Mouse (Mus musculus) forebrain, embryonic 10.5 days (tissue): ENCODE measurements around the gene Ifi27. TPM values are rescaled to one million over a fixed set of nuclear protein-coding genes. Genes with fewer than 3 reads are reported as not detected.
"Not testable (repeated sequence)": the region's sequence is repeated elsewhere in the genome, so short reads cannot be mapped to it uniquely, and the experiment has no call there.

Experiments used
- DNase-seq: peaks from one replicate; pipeline ENCODE4 v3.0.0-alpha.2; 2017; ENCODE audit warnings: low spot score; ENCODE audit errors: extremely low spot score
- H3K27ac ChIP-seq: fragments of 300-500 bp; sonication (generic); 2 replicates; pipeline ENCODE4 v1.5.1; 2016; ENCODE audit warnings: mild to moderate bottlenecking
- H3K27me3 ChIP-seq: fragments of 300-500 bp; sonication (generic); 2 replicates; pipeline ENCODE4 v1.6.1; 2016; ENCODE audit warnings: mild to moderate bottlenecking; ENCODE audit not compliant: poor library complexity, severe bottlenecking
- H3K36me3 ChIP-seq: fragments of 300-500 bp; sonication (generic); replicated peaks from 2 replicates; pipeline ENCODE4 v1.6.1; 2016; ENCODE audit warnings: mild to moderate bottlenecking, moderate library complexity
- H3K4me1 ChIP-seq: fragments of 300-500 bp; sonication (generic); 2 replicates; pipeline ENCODE4 v1.6.1; 2016
- H3K4me3 ChIP-seq: fragments of 300-500 bp; sonication (generic); 2 replicates; pipeline ENCODE4 v1.5.1; 2016; ENCODE audit warnings: mild to moderate bottlenecking, moderate library complexity
- H3K9me3 ChIP-seq: fragments of 300-500 bp; sonication (generic); 2 replicates; pipeline ENCODE4 v1.6.1; 2016; ENCODE audit warnings: mild to moderate bottlenecking, moderate library complexity
- WGBS: fragments of 180-500 bp; shearing (Covaris S2); methylation state at CpG from one replicate; pipeline ENCODE4 v1.1.7; 2016; 5-methylcytosine and 5-hydroxymethylcytosine counted together
- polyA plus RNA-seq: library from polyadenylated mRNA; unstranded; fragments of >200 nt; fragmentation: Nextera tagmentation; extraction: Ambion mirVana; gene quantifications from 2 replicates; pipeline ENCODE4 v1.2.1, GENCODE M21; 2016

Ifi27 gene
- polyA plus RNA-seq, 1 experiment from 2014 or later = 0.32 TPM

DNA sequence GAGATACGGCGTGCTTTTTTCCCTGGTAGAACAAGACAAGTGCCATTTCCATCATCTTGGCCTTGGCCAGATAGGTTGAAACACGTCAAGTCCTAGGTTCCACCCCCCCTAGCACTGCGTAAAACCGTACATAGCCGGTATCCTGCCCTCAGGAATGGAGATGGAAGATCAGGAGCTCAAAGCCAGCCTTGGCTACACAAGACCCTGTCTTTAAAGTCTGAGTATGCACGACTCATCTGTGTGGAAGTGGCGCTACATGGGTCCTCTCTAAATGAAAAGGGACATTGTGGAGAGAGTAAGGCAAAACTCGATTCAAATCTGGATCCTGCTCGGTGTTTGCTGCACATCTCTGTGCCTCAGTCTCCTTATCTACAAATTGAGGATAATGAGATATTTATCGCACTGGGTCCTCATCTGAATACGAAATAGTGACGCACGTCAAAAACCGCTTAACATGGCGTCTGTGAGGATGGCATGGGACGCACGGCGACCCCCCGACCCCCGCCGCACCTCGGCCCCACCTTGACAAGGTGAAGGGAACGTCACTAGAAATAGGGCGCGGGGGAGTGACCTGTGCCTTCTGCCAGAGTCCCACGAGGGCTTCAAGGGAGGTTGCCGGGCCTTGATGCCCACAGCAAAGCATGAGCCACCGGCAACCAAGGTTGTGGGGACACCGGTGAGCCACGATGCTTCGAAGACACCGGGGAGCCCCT is 8.8 kb upstream of the Ifi27 start:
- 11% methylated on average over 33 of the region's 33 CpGs for WGBS
- Histone ChIP-seq H3K27ac (peak overlapping the region; percentile 89), H3K36me3 (peaks cover 30% of the 10 kb centered on the region), H3K4me3 (peak overlapping the region; percentile 98), H3K9me3 (no peaks in the 10 kb centered on the region), H3K27me3 (no peaks in the 10 kb centered on the region), H3K4me1 (peaks cover 30% of the 10 kb centered on the region)
- DNase-seq = no peak

DNA sequence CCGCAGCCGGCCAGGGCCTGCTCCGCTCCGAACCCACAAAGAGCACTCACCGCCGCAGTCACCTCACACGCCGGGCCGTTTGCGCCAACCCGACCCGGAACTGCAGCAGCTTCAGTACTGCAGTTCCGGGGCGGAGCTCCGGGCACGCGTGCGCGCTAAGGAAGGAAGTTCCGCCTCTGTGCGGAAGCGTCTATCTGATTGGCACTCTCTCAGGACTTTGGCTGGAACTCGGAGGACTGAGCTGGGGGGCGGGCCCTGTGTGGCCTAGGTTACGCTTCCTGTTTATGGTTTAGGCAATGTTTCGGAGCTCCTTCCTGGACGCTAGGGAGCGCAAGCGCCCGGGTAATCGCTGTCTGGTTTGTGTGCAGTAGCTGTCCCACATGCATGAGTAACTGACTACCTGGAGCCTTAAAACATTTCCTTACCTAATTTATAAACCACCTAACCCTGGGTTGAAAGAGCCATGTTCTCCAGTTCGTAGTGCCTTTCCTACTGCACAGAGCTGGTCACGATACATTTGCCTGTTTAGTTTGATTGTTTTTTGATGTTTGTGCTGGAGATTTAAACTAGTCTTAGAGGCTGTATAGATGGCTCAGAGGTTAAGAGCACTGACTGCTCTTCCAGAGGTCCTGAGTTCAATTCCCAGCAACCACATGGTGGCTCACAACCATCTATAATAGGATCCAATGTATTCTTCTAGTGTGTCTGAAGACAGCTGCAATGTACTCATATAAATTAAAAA is 8.1 kb upstream of the Ifi27 start, which contains the start of gene Ddx24:
Gene Ddx24 (minus strand): TSS at position 102 of the 742 bp plus-strand sequence.
- H3K36me3 ChIP-seq = peaks cover 30% of the 10 kb centered on the region
- peak within 1 kb of the TSS; percentile 89 for H3K27ac ChIP-seq
- 1% methylated on average over 33 of the region's 33 CpGs for WGBS
- peak within 1 kb of the TSS; percentile 98 for H3K4me3 ChIP-seq
- H3K4me1 ChIP-seq = peaks cover 30% of the 10 kb centered on the region
- no peaks in the 10 kb centered on the region for H3K9me3 ChIP-seq
- peak; percentile 99 for DNase-seq
- no peaks in the 10 kb centered on the region for H3K27me3 ChIP-seq

DNA sequence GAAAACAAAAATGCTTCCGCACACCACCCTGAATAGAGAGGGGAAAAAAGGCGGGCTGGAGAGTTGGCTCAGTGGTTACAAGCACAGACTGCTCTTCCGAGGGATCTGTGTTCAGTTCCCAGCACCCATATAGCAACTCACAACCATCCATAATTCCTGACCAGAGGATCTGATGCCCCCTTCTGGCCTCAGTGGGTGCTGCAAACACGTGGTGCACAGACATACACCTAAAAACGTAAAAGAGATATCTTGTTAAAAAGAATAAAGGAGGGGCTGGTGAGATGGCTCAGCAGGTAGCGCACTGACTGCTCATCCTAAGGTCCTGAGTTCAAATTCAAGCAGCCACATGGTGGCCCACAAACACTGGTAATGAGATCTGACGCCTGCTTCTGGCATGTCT is 7.3 kb upstream of the Ifi27 start:
- Histone ChIP-seq H3K4me3 (no peak overlapping the region), H3K4me1 (peaks cover 23% of the 10 kb centered on the region), H3K27me3 (no peaks in the 10 kb centered on the region), H3K36me3 (peaks cover 25% of the 10 kb centered on the region), H3K9me3 (no peaks in the 10 kb centered on the region), H3K27ac (no peak overlapping the region)
- DNase-seq = no peak
- WGBS = 87% methylated on average over 7 of the region's 7 CpGs

DNA sequence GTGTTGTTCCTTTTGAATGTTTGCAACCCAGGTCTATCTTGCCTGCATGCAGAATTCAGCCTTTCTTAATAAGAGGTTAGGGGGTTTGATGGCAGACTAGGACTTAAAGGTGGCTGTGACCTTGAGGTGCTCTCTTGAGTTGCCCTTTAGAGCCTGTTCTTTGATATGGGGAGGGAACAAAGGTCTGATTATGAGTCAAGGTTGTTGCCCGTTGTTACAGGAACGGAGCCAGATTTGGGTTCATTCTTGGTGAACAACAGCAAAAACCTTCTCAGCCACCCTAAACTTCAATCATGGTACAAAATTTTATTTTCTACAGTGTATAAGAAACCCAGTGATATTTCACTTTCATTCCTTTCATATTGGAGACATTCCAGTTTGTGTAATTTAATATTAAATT is 581 bp upstream of the Ifi27 start:
- WGBS = 95% methylated on average over 2 of the region's 2 CpGs
- no peaks in the 10 kb centered on the region for H3K9me3 ChIP-seq
- H3K27ac ChIP-seq = no peak overlapping the region
- no peaks in the 10 kb centered on the region for H3K36me3 ChIP-seq
- no peak for DNase-seq
- no peaks in the 10 kb centered on the region for H3K27me3 ChIP-seq
- H3K4me3 ChIP-seq = no peak overlapping the region
- H3K4me1 ChIP-seq = no peaks in the 10 kb centered on the region

DNA sequence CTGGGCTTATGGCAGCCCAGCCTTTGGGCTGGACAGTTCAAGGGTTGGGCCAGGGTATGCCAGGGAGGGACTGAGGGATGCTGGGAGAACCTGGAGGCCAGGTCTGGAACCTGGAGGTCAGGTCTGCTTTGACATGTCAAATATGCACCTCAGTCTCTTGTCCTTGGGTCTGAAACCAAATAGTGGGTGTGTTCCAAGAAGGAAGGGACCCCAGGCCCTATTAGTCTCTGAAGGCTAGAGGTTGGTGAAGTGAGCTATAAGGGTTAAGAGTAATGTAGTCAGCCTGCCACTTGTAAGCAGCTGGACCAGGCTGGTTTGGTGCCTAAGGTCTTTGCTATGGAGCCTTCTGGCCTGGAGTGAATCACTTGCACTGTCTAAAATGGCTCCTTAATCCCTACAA is 850 bp downstream of the Ifi27 start:
- no peak for DNase-seq
- H3K4me3 ChIP-seq = no peak overlapping the region
- H3K36me3 ChIP-seq = no peaks in the 10 kb centered on the region
- H3K9me3 ChIP-seq = no peaks in the 10 kb centered on the region
- no peaks in the 10 kb centered on the region for H3K27me3 ChIP-seq
- no peak overlapping the region for H3K27ac ChIP-seq
- no peaks in the 10 kb centered on the region for H3K4me1 ChIP-seq

DNA sequence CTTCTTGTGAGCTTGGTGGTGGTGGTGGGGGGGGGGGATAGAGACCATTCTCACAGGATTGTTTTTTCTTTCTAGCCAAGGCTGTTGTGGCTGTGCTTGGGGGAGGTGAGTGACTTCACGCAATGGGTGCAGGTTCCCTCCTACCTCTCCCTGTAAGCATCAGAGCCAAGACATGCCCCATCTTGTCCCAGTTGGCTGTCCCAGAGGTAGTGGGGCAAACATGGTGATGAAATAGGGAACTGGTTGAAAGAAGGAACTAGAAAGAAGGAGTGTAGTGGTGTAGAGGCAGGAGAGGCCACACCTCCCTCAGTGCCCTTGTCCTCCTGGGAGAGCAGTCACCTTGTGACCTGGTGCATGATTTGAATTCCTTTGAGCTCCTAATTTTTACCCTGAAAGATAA is 3.6 kb downstream of the Ifi27 start:
- Histone ChIP-seq H3K27ac (no peak overlapping the region), H3K4me3 (no peak overlapping the region), H3K27me3 (no peaks in the 10 kb centered on the region), H3K9me3 (no peaks in the 10 kb centered on the region), H3K36me3 (no peaks in the 10 kb centered on the region), H3K4me1 (no peaks in the 10 kb centered on the region)
- 87% methylated on average over 1 of the region's 1 CpGs for WGBS
- no peak for DNase-seq

DNA sequence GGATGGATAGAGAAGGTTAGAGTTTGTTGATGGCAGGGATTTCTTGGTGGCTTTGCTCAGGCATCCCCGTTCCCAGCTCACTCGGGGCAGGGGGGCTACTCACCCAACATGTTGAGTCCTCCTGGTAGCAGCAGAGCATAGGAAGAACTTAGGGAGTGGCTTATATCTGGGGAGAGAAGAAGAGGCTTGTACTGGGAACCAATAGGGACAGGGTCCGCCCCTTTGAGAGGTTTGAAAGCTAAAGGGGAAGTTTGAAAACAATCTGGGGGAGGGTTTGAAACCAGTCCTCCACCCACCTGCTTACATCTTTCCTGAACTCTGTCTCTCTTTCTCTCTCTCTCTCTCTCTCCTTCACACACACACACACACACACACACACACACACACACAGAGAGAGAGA is 9.5 kb downstream of the Ifi27 start, which contains the start of gene Ifi27l2a:
Gene Ifi27l2a (minus strand): TSS at position 157 of the 400 bp plus-strand sequence.
- WGBS = 64% methylated on average over 3 of the region's 3 CpGs

DNA sequence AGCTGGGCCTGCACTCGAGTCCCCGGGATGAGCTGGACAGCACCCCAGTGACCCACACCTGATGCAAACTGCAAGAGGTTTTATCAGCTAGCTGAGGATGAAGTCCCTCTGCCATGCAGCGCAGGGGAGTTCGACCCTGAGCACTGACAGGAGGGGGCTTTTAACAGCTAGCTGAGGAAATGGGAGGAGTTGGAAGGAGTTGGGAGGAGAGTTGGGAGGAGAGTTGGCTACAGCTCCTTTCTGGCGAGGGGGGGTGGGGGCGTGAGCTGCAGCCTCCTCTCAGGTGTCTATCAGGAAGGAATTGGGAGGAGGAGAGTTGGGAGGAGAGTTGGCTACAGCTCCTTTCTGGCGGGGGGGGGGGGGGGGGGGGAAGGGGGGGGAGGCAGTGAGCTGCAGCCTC is 10.2 kb downstream of the Ifi27 start:
- not testable (repeated sequence) for H3K27me3 ChIP-seq, H3K27ac ChIP-seq, H3K36me3 ChIP-seq, H3K4me1 ChIP-seq, H3K9me3 ChIP-seq, DNase-seq, H3K4me3 ChIP-seq
- WGBS = 48% methylated on average over 6 of the region's 7 CpGs

More for the DNA sequence above, 9.5 kb downstream of the Ifi27 start, which contains the start of gene Ifi27l2a:
- DNase-seq = no peak
- H3K36me3 ChIP-seq = no peaks in the 10 kb centered on the region
- H3K27ac ChIP-seq = no peak within 1 kb of the TSS
- no peaks in the 10 kb centered on the region for H3K9me3 ChIP-seq
- no peaks in the 10 kb centered on the region for H3K27me3 ChIP-seq
- no peak within 1 kb of the TSS for H3K4me3 ChIP-seq
- H3K4me1 ChIP-seq = 0 out of 2 replicates have a peak, but pooled peaks cover 3% of the 10 kb centered on the region

DNA sequence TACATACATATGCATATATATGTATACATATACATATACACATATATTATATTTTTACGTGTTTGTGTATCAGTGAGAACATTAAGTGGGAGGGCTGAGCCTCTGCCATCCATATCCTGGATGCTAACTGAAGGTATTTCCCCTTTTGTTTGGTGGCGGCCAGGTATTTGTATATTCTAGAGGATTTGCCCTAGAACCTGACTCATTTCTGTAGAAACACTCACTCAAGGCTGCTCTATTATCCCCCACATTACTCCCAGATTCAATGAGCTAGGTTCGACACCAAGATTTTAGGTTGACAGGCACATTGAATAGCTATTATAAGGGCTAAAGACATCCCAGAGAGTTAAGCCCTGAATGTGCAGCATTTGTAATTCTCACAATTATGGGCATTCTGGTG is 11.0 kb downstream of the Ifi27 start:
- Histone ChIP-seq H3K27ac (no peak overlapping the region), H3K27me3 (no peaks in the 10 kb centered on the region), H3K4me1 (0 out of 2 replicates have a peak, but pooled peaks cover 3% of the 10 kb centered on the region), H3K9me3 (no peaks in the 10 kb centered on the region), H3K4me3 (no peak overlapping the region), H3K36me3 (no peaks in the 10 kb centered on the region)
- DNase-seq = no peak
- 80% methylated on average over 3 of the region's 3 CpGs for WGBS

DNA sequence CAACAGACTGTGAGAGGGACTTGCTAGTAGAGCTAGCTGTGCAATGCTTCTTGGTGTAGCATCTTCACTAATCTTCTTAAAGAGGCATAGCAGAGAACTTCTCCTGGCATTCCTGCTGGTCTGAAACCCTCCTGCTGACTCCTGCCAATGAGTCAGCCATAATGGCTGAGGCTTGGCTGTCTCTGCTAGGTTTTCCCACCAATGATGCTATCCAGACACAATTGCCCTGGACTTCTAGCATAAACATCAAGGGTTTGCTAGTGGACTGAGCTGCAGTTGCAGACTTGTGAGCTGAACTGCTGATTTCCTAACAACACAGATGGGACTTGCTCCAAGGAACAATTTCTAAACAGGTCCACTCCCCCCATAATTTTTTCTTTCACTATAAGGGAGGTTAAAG is 19.4 kb downstream of the Ifi27 start:
- no peaks in the 10 kb centered on the region for H3K36me3 ChIP-seq
- no peaks in the 10 kb centered on the region for H3K4me1 ChIP-seq
- no peak overlapping the region for H3K4me3 ChIP-seq
- H3K27me3 ChIP-seq = no peaks in the 10 kb centered on the region
- H3K27ac ChIP-seq = no peak overlapping the region
- H3K9me3 ChIP-seq = no peaks in the 10 kb centered on the region
- no peak for DNase-seq

DNA sequence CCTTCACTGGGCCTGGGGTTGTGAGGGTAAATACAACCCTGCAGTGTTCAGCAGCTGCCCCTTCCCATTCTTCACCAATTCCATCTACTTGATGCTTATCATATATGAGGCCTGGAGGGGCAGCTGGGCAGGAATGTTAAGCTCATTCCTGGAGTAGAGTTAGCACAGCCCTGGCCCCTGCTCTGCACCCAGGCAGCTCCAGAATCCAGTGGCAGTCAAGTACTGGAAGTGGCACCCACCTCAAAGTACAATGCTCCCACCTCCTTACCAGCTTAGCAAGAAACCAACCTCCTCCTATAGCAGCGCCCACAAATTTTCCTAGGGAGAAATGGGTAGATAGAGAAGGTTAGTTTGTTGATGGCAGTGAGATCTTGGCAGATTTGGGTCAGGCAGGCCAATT is 22.7 kb downstream of the Ifi27 start:
- not testable (repeated sequence) for H3K27ac ChIP-seq
- no CpG with 5 or more reads among the region's 1 CpGs for WGBS

DNA sequence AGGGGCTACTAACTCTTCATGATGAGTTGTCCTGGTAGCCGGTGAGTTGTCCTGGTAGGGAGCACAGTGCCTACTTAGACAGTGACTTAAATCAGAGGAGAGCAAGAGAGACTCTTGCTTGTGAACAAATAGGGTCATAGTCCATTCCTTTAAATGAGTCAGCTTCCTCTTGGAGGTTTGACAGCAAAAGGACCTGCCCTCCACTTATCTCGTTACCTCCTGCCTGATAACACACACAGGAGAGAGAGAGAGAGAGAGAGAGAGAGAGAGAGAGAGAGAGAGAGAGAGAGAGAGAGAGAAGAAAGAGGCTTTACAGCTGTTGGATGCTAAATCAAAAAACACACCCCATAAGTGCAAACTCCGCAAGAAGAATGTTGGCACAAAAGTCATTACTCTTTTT is 23.1 kb downstream of the Ifi27 start, which contains the start of gene Ifi27l2b:
Gene Ifi27l2b (minus strand): TSS at position 84 of the 400 bp plus-strand sequence.
- H3K4me3 ChIP-seq = no peak within 1 kb of the TSS
- no peaks in the 10 kb centered on the region for H3K4me1 ChIP-seq
- no peaks in the 10 kb centered on the region for H3K36me3 ChIP-seq
- no peaks in the 10 kb centered on the region for H3K9me3 ChIP-seq
- H3K27me3 ChIP-seq = no peaks in the 10 kb centered on the region
- 71% methylated on average over 3 of the region's 3 CpGs for WGBS
- no peak for DNase-seq
- H3K27ac ChIP-seq = no peak within 1 kb of the TSS

More for the DNA sequence above, 22.7 kb downstream of the Ifi27 start:
- H3K4me1 ChIP-seq, H3K9me3 ChIP-seq, H3K27me3 ChIP-seq, H3K4me3 ChIP-seq, DNase-seq, H3K36me3 ChIP-seq: not testable (repeated sequence)

DNA sequence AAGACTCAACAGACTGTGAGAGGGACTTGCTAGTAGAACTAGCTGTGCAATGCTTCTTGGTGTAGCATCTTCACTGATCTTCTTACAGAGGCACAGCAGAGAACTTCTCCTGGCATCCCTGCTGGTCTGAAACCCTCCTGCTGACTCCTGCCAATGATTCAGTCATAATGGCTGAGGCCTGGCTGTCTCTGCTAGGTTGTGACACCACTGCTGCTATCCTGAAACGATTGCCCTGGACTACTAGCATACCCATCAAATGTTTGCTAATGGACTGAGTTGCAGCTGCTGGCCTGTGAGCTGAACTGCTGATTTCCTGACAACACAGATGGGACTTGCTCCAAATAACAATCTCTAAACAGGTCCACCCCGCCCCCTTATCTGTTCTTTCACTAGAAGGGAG is 40.5 kb downstream of the Ifi27 start:
- H3K4me3 ChIP-seq = no peak overlapping the region
- DNase-seq = no peak
- no peaks in the 10 kb centered on the region for H3K27me3 ChIP-seq
- 67% methylated on average over 2 of the region's 2 CpGs for WGBS
- H3K27ac ChIP-seq = no peak overlapping the region
- H3K9me3 ChIP-seq = peaks cover 5% of the 10 kb centered on the region; the same call in 1 of the 2 replicates
- no peaks in the 10 kb centered on the region for H3K36me3 ChIP-seq
- no peaks in the 10 kb centered on the region for H3K4me1 ChIP-seq
